Mouse (Mus musculus): ENCODE measurements around the gene Stard8. TPM values are rescaled to one million over a fixed set of nuclear protein-coding genes. Genes with fewer than 3 reads are reported as not detected.

Gene Stard8
- polyA plus RNA-seq, 1 experiment from 2014 or later: 7.9 TPM

- Histone ChIP-seq H3K9ac (ENCODE audit: low read depth, low read length) (no peak overlapping the region), H3K4me1 (ENCODE audit: control insufficient read depth, insufficient read depth, low read length) (peaks cover 3% of the 10 kb centered on the region; the same call in 1 of the 2 replicates), H3K4me3 (ENCODE audit: low read depth, low read length) (no peak overlapping the region), H3K36me3 (ENCODE audit: control insufficient read depth, insufficient read depth, low read length) (no peaks in the 10 kb centered on the region), H3K9me3 (replicated peaks; ENCODE audit: control insufficient read depth, low read length) (no peaks in the 10 kb centered on the region), H3K27me3 (ENCODE audit: control insufficient read depth, insufficient read depth, low read length) (peaks cover 9% of the 10 kb centered on the region; the same call in 1 of the 2 replicates), H3K27ac (ENCODE audit: low read depth, low read length) (no peak overlapping the region), H3K4me2 (no peak overlapping the region)
- WGBS (ENCODE audit: insufficient replicate concordance): 63% methylated on average over 1 of the region's 1 CpGs
- no peak for ATAC-seq (replicated peaks; ENCODE audit: insufficient number of reproducible peaks, low FRiP score, low TSS enrichment)
Observed at GRCm38 (mm10) chrX:99023951-99024350, 20.9 kb downstream of the Stard8 start.

DNA sequence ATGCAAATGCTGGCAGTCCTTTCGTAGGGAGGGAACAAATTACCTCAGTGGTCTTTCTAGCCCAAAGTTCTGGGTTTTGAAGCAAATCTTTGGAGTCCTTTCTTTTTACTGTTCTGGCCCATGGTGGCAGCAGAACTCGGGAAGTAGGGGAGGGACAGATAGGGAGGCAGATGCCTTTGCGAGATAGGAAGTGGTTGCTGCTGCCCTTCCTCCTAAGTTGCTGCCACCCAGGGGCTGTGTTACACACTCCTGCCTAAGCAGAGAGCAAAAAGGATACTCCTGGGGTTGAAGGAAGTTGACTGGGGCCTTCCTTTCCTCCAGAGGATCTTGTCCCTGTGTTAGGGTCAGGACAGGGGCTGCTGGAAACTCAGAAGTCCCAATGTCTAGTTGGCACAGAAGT, 32.4 kb downstream of the Stard8 start:
- H3K4me3 ChIP-seq (ENCODE audit: low read depth, low read length): no peak overlapping the region
- WGBS (ENCODE audit: insufficient replicate concordance): 51% methylated on average over 3 of the region's 3 CpGs
- no peak overlapping the region for H3K9ac ChIP-seq (ENCODE audit: low read depth, low read length)
- no peak for ATAC-seq (replicated peaks; ENCODE audit: insufficient number of reproducible peaks, low FRiP score, low TSS enrichment)
- no peaks in the 10 kb centered on the region for H3K9me3 ChIP-seq (replicated peaks; ENCODE audit: control insufficient read depth, low read length)
- no peak overlapping the region for H3K4me2 ChIP-seq
- no peaks in the 10 kb centered on the region for H3K36me3 ChIP-seq (ENCODE audit: control insufficient read depth, insufficient read depth, low read length)
- H3K27me3 ChIP-seq (ENCODE audit: control insufficient read depth, insufficient read depth, low read length): 0 out of 2 replicates have a peak, but pooled peaks cover 2% of the 10 kb centered on the region
- no peaks in the 10 kb centered on the region for H3K4me1 ChIP-seq (ENCODE audit: control insufficient read depth, insufficient read depth, low read length)
- H3K27ac ChIP-seq (ENCODE audit: low read depth, low read length): no peak overlapping the region

DNA sequence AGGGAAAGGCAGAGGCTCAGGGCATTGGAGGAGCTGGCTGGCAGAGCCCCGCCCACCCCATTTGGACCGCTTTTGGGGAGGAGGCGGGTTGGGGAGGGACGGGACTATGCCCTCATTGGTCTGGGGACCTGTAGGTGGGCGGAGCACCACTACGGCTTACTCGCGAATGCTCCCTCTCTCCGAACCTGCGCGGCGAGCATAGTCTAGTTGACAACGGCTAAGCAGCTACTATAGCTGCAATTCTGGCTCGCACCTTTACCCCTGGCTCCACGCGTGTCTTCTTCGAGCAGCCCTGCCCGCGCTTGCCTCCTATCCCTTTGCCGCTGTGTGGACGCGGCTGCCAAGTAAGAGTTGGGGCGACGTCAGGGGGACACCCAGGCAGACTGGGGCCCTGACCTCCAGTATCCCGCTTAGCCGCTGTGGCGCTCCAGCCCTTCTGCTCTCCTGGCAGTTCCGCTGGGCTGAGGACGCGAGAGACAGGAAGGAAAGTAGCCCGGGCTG, 39.5 kb downstream of the Stard8 start:
- WGBS (ENCODE audit: insufficient replicate concordance): 16% methylated on average over 31 of the region's 31 CpGs
- Histone ChIP-seq H3K9ac (ENCODE audit: low read depth, low read length) (peak overlapping the region; percentile 69), H3K4me3 (ENCODE audit: low read depth, low read length) (peak overlapping the region; percentile 52), H3K36me3 (ENCODE audit: control insufficient read depth, insufficient read depth, low read length) (no peaks in the 10 kb centered on the region), H3K27me3 (ENCODE audit: control insufficient read depth, insufficient read depth, low read length) (peaks cover 13% of the 10 kb centered on the region; the same call in 1 of the 2 replicates), H3K27ac (ENCODE audit: low read depth, low read length) (peak overlapping the region; percentile 66), H3K9me3 (replicated peaks; ENCODE audit: control insufficient read depth, low read length) (no peaks in the 10 kb centered on the region), H3K4me2 (peak overlapping the region; percentile 61), H3K4me1 (ENCODE audit: control insufficient read depth, insufficient read depth, low read length) (peaks cover 8% of the 10 kb centered on the region)
- ATAC-seq (replicated peaks; ENCODE audit: insufficient number of reproducible peaks, low FRiP score, low TSS enrichment): peak; percentile 86

DNA sequence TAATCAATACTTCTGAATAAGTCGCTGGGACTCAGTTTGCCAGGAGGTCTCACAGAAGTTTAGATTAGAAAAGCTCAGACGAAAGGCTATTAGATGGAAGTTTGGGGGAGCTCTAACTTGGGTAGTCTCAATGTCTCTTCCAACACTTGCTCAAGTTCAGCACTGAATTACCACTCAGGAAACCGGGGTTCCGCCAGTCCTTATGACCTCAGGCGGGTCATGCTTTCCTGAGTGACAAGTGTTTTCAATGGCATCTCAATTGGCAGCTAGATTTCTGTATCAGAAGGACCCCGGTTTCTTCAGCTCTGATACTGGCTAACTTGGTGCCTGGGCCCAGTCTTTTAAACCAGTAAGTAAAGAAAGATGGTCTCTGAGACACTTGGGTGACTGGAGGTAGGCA, 40.2 kb downstream of the Stard8 start:
- H3K4me3 ChIP-seq (ENCODE audit: low read depth, low read length): peak overlapping the region; percentile 52
- no peaks in the 10 kb centered on the region for H3K9me3 ChIP-seq (replicated peaks; ENCODE audit: control insufficient read depth, low read length)
- peak overlapping the region; percentile 61 for H3K4me2 ChIP-seq
- peaks cover 11% of the 10 kb centered on the region for H3K4me1 ChIP-seq (ENCODE audit: control insufficient read depth, insufficient read depth, low read length)
- H3K36me3 ChIP-seq (ENCODE audit: control insufficient read depth, insufficient read depth, low read length): no peaks in the 10 kb centered on the region
- 32% methylated on average over 6 of the region's 6 CpGs for WGBS (ENCODE audit: insufficient replicate concordance)
- no peak overlapping the region for H3K27ac ChIP-seq (ENCODE audit: low read depth, low read length)
- ATAC-seq (replicated peaks; ENCODE audit: insufficient number of reproducible peaks, low FRiP score, low TSS enrichment): no peak
- peak overlapping the region; percentile 69 for H3K9ac ChIP-seq (ENCODE audit: low read depth, low read length)
- peaks cover 11% of the 10 kb centered on the region; the same call in 1 of the 2 replicates for H3K27me3 ChIP-seq (ENCODE audit: control insufficient read depth, insufficient read depth, low read length)

GRCm38 (mm10) chrX:99043739-99044138, 40.7 kb downstream of the Stard8 start:
- no peak for ATAC-seq (replicated peaks; ENCODE audit: insufficient number of reproducible peaks, low FRiP score, low TSS enrichment)
- H3K9ac ChIP-seq (ENCODE audit: low read depth, low read length): 0 out of 2 replicates have a peak overlapping the region, but pooled peaks have one; percentile 69
- H3K9me3 ChIP-seq (replicated peaks; ENCODE audit: control insufficient read depth, low read length): no peaks in the 10 kb centered on the region
- no peak overlapping the region for H3K27ac ChIP-seq (ENCODE audit: low read depth, low read length)
- H3K4me1 ChIP-seq (ENCODE audit: control insufficient read depth, insufficient read depth, low read length): peaks cover 12% of the 10 kb centered on the region
- 57% methylated on average over 5 of the region's 5 CpGs for WGBS (ENCODE audit: insufficient replicate concordance)
- no peaks in the 10 kb centered on the region for H3K36me3 ChIP-seq (ENCODE audit: control insufficient read depth, insufficient read depth, low read length)
- peaks cover 11% of the 10 kb centered on the region; the same call in 1 of the 2 replicates for H3K27me3 ChIP-seq (ENCODE audit: control insufficient read depth, insufficient read depth, low read length)
- H3K4me2 ChIP-seq: peak overlapping the region; percentile 61
- H3K4me3 ChIP-seq (ENCODE audit: low read depth, low read length): peak overlapping the region; percentile 52

- no peaks in the 10 kb centered on the region for H3K9me3 ChIP-seq (replicated peaks; ENCODE audit: control insufficient read depth, low read length)
Observed at GRCm38 (mm10) chrX:99045315-99045714, 42.3 kb downstream of the Stard8 start.

DNA sequence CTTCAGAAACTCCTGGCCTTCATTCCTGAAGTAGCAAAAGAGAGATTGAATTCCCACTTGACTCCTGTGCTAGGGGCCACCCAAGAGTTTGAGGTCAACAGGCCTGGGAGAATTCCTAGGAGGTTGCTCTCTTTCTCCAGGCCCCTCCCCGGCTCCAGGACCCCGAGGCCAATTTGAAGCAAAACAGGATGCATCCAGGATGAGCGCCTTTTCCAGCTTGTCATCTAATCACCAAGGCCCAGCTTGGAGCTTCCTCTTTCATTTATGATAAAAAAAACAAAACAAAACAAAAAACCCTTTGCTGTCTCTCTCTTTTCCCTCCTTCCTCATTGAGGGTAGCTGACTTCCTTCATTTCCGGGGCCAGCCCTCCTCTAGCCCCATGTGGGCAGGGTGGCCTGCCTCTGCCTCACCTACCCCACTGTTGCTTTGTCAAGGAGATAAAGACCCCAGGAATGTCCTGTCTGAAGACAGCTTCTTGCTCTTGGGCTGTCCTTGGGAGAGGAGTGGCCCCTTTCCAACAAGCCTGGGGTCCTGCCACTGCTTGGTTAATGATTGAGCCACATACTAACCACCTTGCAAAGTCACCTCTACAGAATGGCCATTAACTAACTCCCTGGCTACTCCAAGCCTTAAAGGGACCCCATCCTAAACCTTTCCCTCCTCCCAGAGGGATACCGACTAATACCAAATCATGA, 43.5 kb downstream of the Stard8 start:
- Histone ChIP-seq H3K36me3 (ENCODE audit: control insufficient read depth, insufficient read depth, low read length) (no peaks in the 10 kb centered on the region), H3K27ac (ENCODE audit: low read depth, low read length) (peak overlapping the region; percentile 58), H3K9me3 (replicated peaks; ENCODE audit: control insufficient read depth, low read length) (no peaks in the 10 kb centered on the region), H3K4me1 (ENCODE audit: control insufficient read depth, insufficient read depth, low read length) (peaks cover 18% of the 10 kb centered on the region), H3K9ac (ENCODE audit: low read depth, low read length) (no peak overlapping the region), H3K4me3 (ENCODE audit: low read depth, low read length) (no peak overlapping the region), H3K4me2 (peak overlapping the region; percentile 9; the same call in 1 of the 2 replicates), H3K27me3 (ENCODE audit: control insufficient read depth, insufficient read depth, low read length) (peaks cover 11% of the 10 kb centered on the region; the same call in 1 of the 2 replicates)
- WGBS (ENCODE audit: insufficient replicate concordance): 39% methylated on average over 5 of the region's 5 CpGs
- no peak for ATAC-seq (replicated peaks; ENCODE audit: insufficient number of reproducible peaks, low FRiP score, low TSS enrichment)

More at GRCm38 (mm10) chrX:99045315-99045714, 42.3 kb downstream of the Stard8 start:
- 59% methylated on average over 7 of the region's 7 CpGs for WGBS (ENCODE audit: insufficient replicate concordance)
- peak overlapping the region; percentile 16 for H3K4me2 ChIP-seq
- H3K36me3 ChIP-seq (ENCODE audit: control insufficient read depth, insufficient read depth, low read length): no peaks in the 10 kb centered on the region
- no peak overlapping the region for H3K4me3 ChIP-seq (ENCODE audit: low read depth, low read length)
- H3K27ac ChIP-seq (ENCODE audit: low read depth, low read length): no peak overlapping the region
- no peak for ATAC-seq (replicated peaks; ENCODE audit: insufficient number of reproducible peaks, low FRiP score, low TSS enrichment)
- peaks cover 11% of the 10 kb centered on the region; the same call in 1 of the 2 replicates for H3K27me3 ChIP-seq (ENCODE audit: control insufficient read depth, insufficient read depth, low read length)
- no peak overlapping the region for H3K9ac ChIP-seq (ENCODE audit: low read depth, low read length)
- peaks cover 18% of the 10 kb centered on the region for H3K4me1 ChIP-seq (ENCODE audit: control insufficient read depth, insufficient read depth, low read length)

DNA sequence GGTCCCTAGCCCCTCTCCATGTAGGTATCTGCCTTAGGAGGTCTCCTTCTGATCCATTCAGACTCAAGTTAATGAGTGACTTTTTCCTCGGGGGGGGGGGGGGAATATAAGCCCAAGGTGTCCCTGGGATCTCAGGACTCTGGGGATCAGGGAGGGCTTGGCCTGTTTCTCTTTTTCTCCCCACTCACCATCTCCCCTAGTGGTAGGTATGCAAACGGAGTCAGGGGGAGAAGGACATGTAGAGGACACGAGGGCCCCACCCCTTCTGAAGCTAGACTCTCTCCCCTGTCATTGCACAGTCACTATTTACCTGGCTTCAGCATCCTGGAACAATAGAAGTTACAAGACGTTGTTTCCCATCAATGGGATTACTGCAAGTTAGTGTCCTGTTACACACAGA, 45.1 kb downstream of the Stard8 start:
- no peak for ATAC-seq (replicated peaks; ENCODE audit: insufficient number of reproducible peaks, low FRiP score, low TSS enrichment)
- 36% methylated on average over 4 of the region's 4 CpGs for WGBS (ENCODE audit: insufficient replicate concordance)
- Histone ChIP-seq H3K27ac (ENCODE audit: low read depth, low read length) (no peak overlapping the region), H3K4me1 (ENCODE audit: control insufficient read depth, insufficient read depth, low read length) (peaks cover 18% of the 10 kb centered on the region), H3K9ac (ENCODE audit: low read depth, low read length) (no peak overlapping the region), H3K36me3 (ENCODE audit: control insufficient read depth, insufficient read depth, low read length) (no peaks in the 10 kb centered on the region), H3K4me2 (no peak overlapping the region), H3K27me3 (ENCODE audit: control insufficient read depth, insufficient read depth, low read length) (no peaks in the 10 kb centered on the region), H3K4me3 (ENCODE audit: low read depth, low read length) (no peak overlapping the region), H3K9me3 (replicated peaks; ENCODE audit: control insufficient read depth, low read length) (no peaks in the 10 kb centered on the region)
